Mouse (Mus musculus): Measurements from ENCODE around the gene Isyna1.

Isyna1 gene

DNA sequence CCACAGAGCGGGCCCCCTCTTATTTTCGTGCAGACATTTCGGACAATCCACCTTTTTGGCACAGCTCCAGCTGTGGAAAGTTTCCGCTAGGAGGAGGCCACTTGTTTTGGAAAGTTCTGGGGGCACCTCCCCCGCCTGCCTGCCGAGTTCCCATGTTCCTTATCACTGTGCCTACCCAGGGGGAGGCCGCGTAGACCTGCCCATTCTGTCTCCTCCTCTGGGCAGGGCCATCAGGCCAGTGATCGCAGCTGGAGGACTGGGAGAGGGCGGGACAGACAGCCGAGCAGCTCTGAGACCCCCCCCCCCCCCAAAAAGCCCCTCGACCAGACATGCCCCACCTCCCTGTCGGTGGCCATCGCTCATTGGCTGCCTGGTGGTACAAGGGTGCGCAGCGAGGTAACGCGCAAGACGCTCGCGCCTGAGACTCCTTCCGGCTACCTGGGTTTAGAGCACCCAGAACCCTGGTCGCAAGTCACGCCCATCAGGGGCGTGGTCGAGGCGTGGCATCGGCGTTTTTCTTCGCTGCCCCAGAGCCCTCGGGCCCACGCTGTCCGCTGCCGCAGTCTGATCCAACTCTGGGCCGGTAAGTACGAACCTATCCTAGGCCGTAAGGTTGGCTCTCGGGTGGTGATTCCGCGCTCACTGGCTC lies at the start of gene Isyna1:
Gene Isyna1, plus strand, starts transcription at position 413 of the 649 bp plus-strand sequence.
- in situ Hi-C loops (cut with MboI; ENCODE audit: low sequenced_read_pairs): no loop called here

DNA sequence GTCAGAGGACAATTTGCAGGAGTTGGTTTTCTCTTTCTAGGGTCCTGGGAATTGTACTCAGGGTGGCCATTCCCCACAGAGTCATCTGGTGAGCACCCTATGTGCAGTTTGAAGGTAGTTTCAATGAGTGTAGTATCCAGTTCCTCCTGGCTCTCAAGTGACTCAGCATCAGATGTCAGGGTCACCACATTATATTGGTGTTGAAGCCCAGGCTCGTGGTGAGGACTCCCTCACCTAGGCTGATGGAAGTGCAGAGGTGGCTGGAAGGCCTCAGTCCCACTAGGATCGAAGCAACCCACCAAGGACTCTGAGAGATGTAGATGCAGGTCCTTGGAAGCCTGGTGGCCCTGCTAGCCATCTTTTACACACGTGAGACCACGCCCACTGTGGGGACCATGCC lies 47.8 kb upstream of the Isyna1 start:
- in situ Hi-C loops (cut with MboI; ENCODE audit: low sequenced_read_pairs): no loop called here

DNA sequence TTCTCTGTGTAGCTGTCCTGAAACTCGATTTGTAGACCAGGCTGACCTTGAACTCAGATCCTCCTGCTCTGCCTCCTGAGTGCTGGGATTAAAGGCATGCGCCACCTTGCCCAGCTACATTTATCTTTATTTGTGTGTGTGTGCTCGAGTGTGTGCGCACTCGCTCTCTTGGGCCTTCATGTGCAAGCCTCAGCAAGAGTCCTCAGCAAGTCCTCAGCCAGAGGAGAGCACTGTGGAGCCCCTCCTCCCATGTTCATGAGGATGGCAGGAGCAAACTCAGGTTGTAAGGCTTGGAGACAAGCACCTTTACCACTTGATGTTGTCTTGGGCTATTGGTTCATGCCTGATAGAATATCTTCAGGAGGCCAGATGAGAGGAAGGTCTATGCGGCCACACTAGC lies 46.4 kb upstream of the Isyna1 start:
- in situ Hi-C loops (cut with MboI; ENCODE audit: low sequenced_read_pairs): no loop called here

DNA sequence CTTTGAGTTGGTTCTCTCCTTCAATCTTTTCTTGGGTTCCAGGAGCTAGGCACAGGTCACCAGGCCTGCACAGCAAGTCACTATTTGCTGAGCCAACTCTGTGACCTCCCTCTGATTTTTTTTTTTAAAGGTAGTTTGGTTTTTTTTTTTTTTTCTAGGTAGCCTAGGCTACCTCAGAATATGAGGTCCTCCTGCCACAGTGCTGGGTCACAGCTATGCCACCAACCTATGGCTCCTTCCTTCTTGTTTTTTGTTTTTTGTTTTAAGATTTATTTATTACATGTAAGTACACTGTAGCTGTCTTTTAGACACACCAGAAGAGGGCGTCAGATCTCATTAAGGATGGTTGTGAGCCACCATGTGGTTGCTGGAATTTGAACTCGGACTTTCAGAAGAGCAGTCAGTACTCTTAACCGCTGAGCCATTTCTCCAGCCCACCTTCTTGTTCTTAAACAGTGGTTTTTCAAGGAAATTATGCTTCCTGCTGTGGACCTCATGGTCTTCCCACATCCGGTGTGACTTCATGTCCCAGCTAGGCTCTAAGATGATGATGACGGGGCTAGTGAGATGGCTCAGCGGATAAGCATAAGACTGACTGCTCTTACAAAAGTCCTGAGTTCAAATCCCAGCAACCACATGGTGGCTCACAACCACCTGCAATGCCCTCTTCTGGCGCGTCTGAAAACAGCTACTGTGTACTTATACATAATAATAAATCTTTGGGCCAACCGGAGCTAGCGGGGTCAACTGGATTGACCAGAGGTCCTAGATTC lies 44.6 kb upstream of the Isyna1 start:
- in situ Hi-C loops (cut with MboI; ENCODE audit: low sequenced_read_pairs): no loop called here

DNA sequence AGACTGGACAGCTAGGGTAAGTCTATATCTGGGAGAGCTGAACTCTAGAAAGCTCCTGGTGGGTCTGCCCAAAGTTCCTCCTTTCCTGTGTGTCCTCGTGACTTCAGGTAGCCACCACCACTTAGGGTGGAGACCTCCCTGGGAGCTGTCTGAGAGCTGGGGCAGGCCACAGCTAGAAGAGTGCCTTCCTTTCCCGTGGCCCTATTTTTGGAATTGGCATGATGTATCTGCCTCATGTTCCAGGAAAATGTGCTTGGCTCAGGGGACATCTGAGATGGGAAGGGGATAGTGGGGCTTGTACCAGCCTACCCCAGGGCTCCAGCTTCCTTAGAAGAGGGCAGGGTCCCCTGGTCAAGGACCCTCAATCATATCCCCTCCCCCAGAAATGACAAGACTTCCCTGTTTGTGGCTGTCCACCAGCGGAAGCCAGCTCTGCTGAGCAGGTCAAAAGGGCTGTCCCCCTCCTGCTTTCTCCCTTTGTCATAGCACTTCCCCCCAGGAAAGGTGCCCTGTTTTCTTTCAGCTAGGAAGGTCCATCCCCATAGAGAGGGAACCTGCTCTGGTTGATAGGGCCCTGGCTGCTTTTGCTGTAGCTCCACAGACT lies 42.5 kb upstream of the Isyna1 start:
- in situ Hi-C loops (cut with MboI; ENCODE audit: low sequenced_read_pairs): no loop called here

DNA sequence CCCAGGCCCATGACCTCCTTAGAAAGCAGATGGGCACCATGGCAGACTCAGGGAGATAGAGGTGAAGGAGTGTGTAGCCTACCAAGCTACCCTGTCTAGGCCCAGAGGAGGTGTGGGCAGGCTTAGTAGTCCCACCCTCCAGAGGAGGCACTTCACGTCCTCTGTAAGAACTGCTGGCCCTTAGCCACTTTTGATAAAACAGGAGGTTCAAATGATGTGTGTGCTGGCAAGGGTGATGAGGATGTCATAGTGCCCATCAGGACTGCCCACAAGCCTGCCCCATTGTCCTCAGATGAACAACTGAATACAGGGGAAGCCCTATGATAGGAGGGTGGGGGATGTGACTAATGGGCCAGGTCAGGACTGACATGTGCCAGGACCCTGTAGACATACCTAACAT lies 41.3 kb upstream of the Isyna1 start:
- in situ Hi-C loops (cut with MboI; ENCODE audit: low sequenced_read_pairs): no loop called here

DNA sequence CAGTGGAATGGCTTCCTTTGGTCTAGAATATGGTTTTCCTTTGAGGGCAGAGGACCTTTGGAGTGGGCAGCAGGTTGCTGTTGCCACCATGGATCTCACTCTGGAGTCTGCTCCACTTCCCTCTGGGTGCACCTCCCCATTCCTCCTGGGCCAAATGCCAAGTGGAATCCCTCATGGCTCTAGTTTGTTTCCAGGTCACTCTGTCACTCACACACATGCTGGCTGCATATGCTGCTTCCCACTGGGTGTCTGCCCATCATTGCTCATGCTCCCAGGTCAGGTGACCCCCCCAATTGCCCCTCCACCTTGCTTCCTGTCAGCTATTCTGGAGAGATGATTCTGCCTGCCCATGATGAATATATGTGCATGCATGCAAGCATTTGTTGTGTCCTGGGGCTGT lies 40.4 kb upstream of the Isyna1 start:
- in situ Hi-C loops (cut with MboI; ENCODE audit: low sequenced_read_pairs): no loop called here

DNA sequence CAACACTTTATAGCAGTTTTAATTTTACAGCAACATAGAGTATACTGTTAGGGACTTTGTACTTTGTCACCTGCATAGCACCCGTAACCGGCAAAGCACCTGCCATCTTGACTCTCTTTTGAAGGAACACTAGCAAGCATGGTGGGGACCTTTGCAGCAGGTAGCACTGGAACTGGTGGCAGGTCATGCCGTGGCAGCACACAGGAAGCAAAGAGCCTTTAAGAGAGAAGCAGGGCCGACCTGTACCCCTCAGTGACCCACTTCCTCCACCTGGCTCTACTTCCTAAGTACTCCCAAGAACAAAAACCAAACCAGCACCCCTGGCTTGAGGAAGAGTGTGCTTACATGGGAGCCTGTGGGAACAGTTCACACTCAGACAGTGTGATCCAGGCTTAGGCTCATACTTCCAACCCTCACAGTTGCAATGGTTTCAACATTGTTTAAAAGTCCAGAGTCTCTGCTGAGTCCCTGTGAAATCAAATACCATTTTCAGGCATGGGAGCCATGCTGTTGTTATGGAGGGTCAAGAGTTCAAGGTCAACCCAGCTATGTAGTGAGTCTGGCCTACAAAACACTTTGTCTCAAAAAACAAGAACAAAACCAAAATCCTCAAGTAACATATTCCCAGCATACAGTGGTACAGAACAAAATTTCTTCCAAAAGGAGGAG lies 39.0 kb upstream of the Isyna1 start:
- in situ Hi-C loops (cut with MboI; ENCODE audit: low sequenced_read_pairs): no loop called here

DNA sequence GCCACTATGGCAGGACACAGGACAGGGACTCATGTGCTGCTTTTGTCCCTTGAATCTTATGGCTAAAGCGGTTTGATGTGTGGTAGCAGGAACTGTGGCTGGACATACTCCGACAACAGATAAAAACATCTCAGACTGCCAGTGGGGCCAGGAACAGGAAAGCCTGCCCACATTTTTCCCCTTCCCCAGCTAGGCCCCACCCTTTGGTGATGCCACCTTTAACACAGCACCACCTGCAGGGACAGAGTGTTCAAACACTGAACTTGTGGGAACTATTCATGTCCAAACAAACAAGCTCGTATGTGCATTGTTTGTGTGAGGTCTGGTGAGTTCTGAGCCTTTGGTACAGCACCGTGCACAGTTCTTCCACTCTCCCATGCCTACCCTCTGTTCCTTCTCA lies 35.8 kb upstream of the Isyna1 start:
- in situ Hi-C loops (cut with MboI; ENCODE audit: low sequenced_read_pairs): no loop called here

DNA sequence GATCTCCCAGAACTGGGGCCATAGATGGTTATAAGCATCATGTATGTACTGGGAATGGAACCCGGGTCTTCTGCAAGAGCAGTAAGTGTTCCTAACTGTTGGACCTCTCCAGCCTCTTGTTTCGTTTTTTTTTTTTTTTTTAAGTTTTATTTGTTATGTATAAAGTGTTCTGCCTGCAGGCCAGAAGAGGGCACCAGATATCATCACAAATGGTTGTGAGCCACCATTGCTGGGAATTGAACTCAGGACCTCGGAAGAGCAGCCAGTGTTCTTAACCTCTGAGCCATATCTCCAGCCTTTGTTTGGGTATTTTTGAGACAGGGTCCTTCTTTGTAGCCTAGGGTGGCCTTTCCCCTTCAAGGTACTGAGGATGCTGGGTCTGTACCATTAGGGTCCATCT lies 35.2 kb upstream of the Isyna1 start:
- in situ Hi-C loops (cut with MboI; ENCODE audit: low sequenced_read_pairs): no loop called here

DNA sequence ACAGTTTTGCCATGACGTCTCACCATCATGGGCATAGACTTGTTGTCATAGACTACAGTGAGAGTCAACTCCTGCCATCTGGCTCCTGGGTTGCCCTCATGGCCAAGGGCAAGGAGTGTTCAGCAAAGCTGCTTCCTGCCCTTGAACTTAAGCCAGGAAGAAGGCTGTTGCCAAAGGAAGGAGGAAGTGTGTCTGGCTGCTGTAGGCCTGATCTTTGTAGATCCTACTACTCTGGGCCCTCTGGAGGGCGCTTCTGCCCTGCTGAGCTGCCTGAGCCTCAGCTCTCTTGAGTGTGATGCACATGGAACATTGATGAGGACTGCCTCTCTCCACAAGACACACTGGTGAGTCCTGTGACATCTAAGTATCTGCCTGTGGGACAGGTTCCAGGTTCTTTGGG lies 34.1 kb upstream of the Isyna1 start:
- in situ Hi-C loops (cut with MboI; ENCODE audit: low sequenced_read_pairs): no loop called here

DNA sequence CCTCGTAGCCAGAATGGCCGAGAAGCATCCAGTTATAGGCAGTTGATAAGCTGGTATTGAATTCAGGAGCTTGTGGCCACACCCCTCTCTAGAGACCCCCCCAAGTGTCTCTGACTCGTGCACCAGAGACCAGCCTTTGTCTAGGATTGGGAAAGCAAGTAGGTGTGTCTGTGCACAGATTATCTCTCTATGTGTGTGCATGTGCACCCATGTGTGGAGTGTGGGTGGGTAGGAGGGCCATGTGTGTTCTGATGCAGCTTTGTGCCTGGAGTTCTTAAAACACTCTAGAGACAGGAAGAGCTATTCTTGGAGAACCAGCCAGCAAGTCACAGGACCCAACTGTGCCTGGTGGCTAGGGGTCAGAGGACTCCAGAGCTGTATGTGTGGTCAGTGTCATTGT lies 33.6 kb upstream of the Isyna1 start:
- in situ Hi-C loops (cut with MboI; ENCODE audit: low sequenced_read_pairs): no loop called here

DNA sequence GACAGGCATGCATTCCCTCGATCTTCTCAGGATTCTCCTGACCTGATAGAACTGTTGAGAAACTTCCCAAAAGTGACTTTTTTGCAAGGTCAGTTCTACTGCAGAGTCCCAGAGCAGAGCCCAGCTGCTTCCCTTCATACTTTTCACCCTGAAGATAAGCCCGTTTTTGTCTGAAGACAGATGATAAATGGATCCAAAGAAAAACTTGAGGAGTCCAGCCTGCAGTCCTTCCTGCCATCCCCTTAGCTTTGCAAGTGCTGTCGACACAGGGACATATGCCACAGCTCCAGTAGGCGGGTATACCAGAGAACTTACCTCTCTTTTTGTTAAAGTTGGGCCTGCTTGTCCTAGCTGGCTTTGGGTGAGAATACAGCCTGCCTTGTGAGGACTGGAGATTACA lies 32.8 kb upstream of the Isyna1 start:
- in situ Hi-C loops (cut with MboI; ENCODE audit: low sequenced_read_pairs): no loop called here

DNA sequence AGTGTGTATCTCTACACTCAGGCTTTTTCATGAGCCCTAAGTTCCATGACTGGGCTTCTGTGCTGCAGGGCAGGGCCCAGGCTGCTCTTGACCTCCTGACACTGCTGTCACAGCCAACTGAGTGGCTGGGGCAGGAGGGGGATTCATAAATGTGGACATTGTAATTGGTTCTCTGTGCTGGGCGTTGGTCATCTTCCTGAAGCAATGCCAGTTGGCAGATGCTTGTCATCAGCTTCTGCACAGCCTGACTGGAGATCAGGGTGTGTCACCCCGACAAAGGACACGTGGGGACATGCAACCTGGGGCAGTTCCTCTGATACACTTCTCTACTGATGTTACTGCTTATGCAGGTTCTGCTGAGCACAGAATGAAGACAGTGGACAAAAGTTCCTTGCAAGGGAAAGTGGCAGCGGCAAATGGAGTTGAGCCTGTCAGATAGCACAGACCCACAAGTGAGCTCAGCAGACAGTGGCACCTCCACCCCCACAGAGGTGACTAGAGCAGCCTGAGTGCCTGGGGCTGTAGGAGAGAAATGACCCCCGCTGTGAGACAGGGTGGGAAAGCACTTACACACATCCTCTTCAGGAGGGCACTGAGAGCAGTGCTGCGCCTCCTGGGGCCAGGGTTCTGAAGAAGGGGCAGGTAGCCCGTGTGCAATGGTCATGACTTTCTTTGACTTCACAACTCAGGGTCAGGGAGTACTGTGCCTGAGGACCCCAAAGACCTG lies 32.2 kb upstream of the Isyna1 start:
- in situ Hi-C loops (cut with MboI; ENCODE audit: low sequenced_read_pairs): no loop called here

DNA sequence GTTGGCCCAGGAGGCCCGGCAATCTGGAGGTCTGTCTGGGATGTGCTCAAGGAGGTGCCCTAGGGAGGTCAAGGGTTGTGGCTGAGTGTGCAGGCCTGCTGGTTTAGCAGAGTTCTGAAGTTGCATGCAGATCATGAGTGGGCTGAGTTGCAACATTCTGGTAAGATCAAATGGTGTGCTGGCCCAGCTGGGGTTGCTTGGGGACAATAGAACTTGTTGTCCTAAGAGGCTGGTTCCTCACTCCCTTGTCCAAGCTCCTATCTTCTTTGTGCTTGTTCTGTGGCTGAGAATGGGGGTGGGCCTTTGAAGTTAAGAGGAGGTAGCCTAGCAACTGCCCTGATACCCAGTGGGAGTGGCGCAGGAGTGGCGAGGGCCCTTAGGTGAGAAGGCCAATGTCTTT lies 31.4 kb upstream of the Isyna1 start:
- in situ Hi-C loops (cut with MboI; ENCODE audit: low sequenced_read_pairs): no loop called here

DNA sequence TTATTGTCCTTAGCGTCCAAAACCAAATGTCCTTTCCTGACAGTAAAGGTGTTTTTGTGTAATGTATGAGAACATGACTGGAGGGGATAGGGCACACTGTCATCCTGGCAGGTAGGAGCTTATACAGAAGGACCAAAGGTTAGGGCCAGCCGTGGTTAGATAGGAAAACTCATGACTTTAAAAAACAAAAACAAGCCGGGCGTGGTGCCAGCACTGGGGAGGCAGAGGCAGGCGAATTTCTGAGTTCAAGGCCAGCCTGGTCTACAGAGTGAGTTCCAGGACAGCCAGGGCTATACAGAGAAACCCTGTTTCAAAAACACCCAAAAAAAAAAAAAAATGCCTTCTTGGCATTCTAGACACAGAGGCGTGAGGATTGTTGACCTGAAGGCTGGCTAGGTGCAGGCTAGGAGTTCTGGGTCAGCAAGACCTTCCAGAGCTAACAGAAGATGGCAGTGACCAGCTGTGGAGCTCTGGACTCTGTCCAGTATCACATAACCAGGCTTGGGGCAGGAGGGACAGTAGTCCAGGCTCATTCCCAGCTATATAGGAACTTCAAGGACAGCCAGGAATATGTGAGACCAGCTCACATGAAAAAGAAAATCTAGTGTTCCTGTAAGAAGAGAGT lies 30.3 kb upstream of the Isyna1 start:
- in situ Hi-C loops (cut with MboI; ENCODE audit: low sequenced_read_pairs): no loop called here

DNA sequence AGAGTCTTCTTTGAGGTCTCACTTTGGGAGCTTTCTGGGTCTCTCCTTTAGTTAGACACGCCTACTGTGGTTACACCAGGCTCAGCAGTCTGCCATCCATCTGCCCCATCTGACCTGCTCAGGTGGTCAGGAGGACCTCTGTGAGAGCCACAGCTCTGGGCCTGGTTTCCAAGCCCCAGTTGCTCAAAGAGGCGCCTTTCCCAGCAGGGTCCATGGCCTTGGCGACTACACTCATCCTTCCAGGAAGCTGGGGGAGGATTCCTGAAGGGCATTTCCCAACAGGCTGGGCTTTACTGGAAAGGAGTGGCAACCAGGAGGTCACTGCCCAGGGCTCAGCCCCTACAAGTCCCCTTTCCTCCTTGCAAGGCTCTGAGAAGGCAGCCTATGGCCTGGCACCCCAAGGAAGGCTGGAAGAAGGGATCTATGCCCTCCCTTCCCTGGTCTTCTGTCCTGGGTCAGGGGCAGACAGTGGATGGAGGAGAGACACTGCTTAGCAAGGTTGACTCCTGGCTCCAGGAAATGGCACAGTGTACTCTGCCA lies 29.4 kb upstream of the Isyna1 start:
- in situ Hi-C loops (cut with MboI; ENCODE audit: low sequenced_read_pairs): no loop called here

DNA sequence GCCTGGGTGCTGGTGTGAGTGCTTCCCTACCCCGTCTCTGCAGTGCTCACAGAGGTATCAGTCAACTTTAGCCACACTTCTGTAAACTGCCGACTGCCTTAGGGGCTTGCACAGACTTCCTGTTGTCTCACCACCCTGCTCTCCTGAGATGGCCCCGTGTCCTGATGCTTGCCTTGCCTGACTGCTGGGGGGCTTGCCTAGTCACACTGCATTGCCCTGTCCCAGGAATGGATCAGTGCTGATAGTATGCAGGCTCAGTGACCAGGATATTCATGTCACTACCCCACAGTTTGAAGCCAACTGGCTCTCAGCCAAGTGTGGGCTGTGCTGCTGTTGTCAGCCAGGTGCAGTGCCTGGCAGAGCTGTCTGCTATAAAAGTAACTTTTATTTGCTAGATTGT lies 28.6 kb upstream of the Isyna1 start:
- in situ Hi-C loops (cut with MboI; ENCODE audit: low sequenced_read_pairs): no loop called here

DNA sequence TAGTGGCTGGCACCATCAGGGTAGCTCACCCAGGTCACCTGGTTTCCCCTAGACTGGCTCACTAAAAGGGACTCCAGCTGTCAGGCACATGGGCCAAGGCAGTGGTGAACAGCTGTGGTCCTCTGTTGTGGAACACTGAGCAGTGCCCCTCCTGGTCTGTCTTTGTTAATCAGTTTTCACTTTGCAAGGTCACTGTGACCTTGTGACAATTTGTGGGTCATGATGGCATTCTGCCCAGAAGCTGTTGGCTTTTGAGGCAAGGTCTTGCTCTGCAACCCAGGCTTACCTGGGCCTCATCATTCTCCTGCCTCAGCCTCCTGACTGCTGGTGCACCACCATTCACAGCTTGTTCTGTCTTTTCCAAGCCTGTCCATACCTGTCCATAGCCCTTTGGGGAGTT lies 23.8 kb upstream of the Isyna1 start:
- in situ Hi-C loops (cut with MboI; ENCODE audit: low sequenced_read_pairs): no loop called here

DNA sequence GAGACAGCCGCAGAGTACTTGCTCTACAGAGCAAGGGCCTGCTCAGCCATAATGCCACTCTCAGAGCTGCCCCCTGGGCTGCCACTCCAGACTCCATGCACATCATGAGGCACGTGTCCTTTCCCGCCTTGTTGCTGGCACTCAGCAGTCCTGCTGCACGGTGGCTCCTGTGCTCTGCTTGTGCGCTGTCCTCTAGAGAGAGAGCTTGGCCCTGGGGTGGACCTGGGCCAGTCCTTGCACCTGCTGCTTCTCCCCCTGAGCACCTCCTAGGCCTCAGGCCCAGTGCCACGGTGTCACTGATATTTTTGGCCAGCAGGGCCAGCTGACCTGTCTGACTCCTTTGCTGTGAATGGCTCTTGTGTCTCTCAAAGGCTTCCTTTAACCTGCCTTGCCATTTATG lies 23.2 kb upstream of the Isyna1 start:
- in situ Hi-C loops (cut with MboI; ENCODE audit: low sequenced_read_pairs): no loop called here
